Mouse (Mus musculus) retina, postnatal 1 day (tissue): ENCODE measurements around the gene Adamts1.

Experiments
- DNase-seq: peaks from one replicate; pipeline ENCODE4 v3.0.0-alpha.2; 2012

The Adamts1 gene

GRCm38 (mm10) chr16:85765167-85765566 lies 37.7 kb downstream of the Adamts1 start:
- no peak for DNase-seq

- DNase-seq: no peak
Measured at GRCm38 (mm10) chr16:85762052-85762665, 40.8 kb downstream of the Adamts1 start.

GRCm38 (mm10) chr16:85760961-85761580 lies 41.8 kb downstream of the Adamts1 start:
- no peak for DNase-seq

GRCm38 (mm10) chr16:85756101-85756819 lies 46.7 kb downstream of the Adamts1 start:
- peak; percentile 75 for DNase-seq

- no peak for DNase-seq
Measured at GRCm38 (mm10) chr16:85749335-85749734, 53.6 kb downstream of the Adamts1 start.

- DNase-seq: peak; percentile 40
Measured at GRCm38 (mm10) chr16:85747589-85748360, 55.1 kb downstream of the Adamts1 start.

- DNase-seq: no peak
Measured at GRCm38 (mm10) chr16:85746386-85746785, 56.5 kb downstream of the Adamts1 start.
